Mouse (Mus musculus): ENCODE results near the gene Atp6v0e2.
A peak's percentile ranks its signal among the peaks of the same experiment; 100 is the strongest.

The Atp6v0e2 gene

GRCm38 (mm10) chr6:48538841-48539737, 1.7 kb downstream of the Atp6v0e2 start:
- peak; percentile 77 to 92 for DNase-seq (ENCODE audit: inconsistent age in 2 of 2, low spot score in 1 of 2)

- DNase-seq (ENCODE audit: inconsistent age in 2 of 2, low spot score in 1 of 2) = peak; percentile 39 to 59
Measured at GRCm38 (mm10) chr6:48539860-48540259, 2.4 kb downstream of the Atp6v0e2 start.

DNA sequence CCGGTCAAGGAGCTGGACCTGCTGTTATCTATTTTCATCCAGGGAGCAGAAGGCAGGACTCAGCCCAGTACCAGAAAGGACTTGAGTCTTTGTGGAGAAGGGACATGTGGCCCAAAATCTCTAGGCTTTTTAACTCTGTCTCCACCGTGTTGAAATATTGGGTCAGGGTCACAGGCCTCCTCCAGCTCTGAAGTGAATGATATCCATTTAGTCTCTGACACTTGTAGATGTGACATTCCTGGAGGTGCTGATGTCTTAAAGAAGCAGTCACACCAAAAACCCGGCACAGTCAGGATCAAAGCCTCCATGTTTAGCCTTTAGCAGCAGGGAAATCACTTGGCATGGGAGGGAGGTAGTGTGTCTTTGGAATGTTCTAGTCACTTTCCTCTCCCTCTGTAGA, 3.3 kb downstream of the Atp6v0e2 start:
- DNase-seq (ENCODE audit: inconsistent age in 2 of 2, low spot score in 1 of 2) = peak in 1 of 2 experiments; percentile 46

DNA sequence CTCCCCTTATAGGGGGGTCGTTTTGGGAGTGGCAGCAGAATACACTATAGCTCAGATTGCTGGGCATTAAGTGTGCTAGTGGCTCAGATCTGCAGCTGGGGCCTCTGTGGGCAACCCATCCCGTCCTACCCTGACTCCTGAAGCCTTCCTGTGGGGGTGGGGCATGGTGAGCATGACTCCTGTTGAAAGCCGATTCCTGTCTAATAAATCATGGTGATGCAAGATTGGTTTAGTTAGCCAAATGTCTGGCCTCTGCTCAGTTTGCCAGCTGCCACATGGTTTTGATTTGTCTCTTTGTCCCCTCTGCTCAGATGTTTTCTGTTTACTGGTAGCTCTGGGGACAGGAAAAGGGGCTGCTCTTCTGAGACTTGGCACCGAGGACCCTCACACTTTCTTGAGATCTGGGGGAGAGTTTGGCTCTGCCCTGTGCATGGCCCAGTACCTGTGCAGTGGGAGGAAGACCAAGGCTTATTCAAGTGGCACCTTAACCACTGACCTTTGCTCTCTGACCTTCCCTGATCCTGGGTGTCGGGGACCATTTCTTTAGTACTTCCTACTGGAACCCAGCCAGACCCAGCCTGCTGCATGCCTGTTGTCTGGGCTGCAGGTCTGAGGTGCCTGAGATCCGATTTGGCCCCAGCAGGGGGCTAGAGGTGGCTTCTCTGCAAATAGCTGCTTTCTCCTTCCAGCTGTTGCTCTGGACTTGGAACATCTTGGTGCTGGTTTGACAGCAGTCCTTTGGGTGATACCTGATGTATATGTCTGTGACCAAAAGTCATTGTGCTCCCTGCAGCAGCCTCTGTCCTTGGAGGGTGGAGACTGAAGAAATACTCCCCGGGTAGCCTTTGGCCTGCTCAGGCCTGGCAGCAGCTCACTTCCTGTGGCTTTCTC, 4.4 kb downstream of the Atp6v0e2 start:
- DNase-seq (ENCODE audit: inconsistent age in 2 of 2, low spot score in 1 of 2) = peak; percentile 85 to 95

DNA sequence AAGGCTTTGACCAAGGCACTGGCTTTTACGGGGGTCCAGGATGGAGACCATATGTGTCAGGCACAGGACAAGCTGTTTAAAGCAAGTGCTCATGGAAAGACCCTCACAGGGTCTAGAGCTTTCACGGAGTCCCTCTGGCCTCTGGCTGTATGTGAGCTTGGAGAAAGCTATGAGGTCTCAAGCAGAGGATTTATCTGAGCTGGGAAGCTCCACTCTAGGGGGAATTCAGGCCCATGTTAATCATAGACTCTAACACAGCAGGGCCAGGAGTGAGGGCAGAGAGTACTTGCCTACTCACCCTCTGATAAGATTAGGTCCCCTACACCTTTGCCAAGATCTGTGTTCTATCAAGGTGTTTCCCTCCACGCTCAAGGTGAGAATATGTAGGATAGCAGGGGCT, 5.2 kb downstream of the Atp6v0e2 start:
- DNase-seq (ENCODE audit: inconsistent age in 2 of 2, low spot score in 1 of 2) = no peak

GRCm38 (mm10) chr6:48545251-48545650, 7.8 kb downstream of the Atp6v0e2 start:
- DNase-seq (ENCODE audit: inconsistent age in 2 of 2, low spot score in 1 of 2) = no peak

DNA sequence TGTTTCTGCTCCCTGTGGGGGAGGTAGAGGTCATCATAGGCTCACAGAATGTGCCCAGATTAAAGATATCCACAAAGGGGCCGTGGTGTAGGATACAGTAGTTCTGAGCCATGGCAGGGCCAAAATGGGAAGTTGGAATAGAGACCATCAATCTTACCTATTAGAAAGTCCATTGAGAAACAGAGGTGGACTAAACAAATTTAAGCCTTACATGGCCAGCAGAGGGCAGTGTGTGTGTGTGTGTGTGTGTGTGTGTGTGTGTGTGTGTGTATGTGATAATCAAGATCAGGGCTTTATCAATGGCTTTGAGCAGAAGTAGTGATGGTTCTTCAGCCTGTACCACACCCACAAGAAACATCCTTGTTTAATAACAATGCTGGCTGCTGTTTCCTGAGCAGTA, 8.9 kb downstream of the Atp6v0e2 start:
- DNase-seq (ENCODE audit: inconsistent age in 2 of 2, low spot score in 1 of 2) = peak; percentile 9 to 78

DNA sequence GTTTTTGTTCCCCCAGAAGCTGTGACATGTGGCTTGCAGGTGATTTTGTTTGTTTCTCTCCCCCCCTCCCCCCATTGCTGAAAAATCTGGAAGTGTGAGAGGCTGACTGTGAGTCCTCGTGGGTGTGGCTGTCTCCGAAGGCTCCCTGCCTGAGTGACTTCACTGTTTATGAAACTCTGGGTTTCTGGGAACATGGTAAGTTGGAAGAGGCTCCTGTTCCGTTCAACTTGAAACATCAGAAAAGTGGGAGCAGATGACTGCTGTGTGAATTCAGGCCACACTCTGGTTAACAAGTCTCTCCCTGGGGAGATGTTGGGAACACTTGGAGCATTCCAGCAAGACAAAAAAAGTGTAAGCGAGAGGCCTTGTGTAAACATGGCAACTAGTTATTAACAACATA, 9.4 kb downstream of the Atp6v0e2 start:
- DNase-seq (ENCODE audit: inconsistent age in 2 of 2, low spot score in 1 of 2) = peak; percentile 6 to 45

GRCm38 (mm10) chr6:48548314-48548713, 10.9 kb downstream of the Atp6v0e2 start:
- DNase-seq (ENCODE audit: inconsistent age in 2 of 2, low spot score in 1 of 2) = no peak

DNA sequence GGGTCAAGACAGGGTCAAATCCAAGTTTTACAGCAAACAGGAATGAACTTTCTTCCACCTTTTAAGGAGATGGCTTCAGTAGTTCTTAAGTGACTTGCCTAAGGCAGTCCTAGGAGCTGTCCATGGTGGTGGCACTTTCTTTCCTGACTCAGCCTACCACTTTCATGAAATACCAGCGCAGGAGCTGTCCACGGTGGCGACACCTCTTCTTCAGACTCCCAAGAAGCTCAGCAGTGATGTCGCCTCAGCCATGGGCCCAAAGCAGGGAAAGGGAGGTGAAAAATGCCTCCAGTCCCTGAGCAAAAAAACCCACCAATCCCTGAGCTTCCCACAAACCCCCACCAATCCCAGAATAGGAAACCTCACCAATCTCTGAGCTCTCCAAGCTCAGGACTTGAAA, 15.5 kb downstream of the Atp6v0e2 start:
- DNase-seq (ENCODE audit: inconsistent age in 2 of 2, low spot score in 1 of 2) = peak; percentile 30 to 70

DNA sequence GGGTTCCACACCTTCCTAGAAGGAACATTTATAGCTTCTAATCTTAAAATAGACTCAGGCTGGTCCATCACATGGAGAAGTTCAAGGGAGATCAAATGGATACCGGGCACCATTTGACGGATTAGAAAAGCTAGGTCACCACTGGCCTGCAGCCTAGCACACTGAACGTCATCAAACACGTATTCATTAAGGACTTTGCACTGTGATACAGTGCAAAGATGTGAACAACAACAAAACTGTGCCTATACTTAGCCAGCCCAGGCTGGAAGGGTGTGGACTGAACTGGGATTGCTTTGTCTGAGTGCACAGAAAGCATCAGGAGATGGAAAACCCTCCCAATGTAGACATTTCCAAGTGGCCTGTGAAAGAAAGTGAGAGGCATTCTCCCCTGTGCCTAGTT, 16.4 kb downstream of the Atp6v0e2 start:
- DNase-seq (ENCODE audit: inconsistent age in 2 of 2, low spot score in 1 of 2) = peak in 1 of 2 experiments; percentile 34

DNA sequence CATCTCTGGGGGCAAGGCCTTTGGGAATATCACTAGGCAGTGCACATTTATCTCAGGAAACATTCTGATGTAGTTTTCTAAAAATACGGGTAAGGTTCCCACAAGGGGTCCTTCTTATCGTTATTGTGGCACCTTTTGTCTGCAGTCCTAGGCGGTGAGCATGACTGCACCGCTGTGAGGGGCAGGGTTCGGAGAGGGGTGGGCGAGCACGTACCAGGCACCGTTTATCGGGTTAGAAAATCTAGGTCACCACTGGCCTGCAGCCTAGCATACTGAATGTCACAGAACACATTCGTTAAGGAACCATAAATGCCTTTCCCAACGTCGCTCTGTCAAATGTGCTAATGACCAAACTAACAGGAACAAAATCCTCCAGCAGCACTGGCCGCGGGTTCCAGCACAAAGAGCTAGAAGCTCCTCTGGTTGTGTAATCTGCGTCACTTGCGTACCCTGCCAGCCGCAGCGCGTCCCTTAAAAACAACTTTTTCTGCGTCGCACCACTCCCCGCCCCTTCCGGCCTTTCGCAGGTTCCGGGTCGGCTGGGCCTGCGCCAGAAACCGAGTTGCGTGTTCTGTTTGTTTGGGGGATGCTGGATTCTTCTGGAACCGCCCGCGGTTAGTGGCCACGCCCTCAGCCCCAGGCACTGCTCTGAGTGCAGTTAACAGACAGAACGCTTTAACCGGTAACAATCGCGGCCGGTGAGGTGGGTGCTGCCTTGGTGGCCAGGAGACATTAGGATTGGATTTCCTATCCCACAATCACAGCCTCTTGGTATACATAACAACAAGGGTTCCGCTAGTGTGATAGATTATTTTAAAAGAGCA, 17.1 kb downstream of the Atp6v0e2 start, which contains the start of gene Lrrc61:
Gene Lrrc61, plus strand, starts transcription at position 517 of the 824 bp plus-strand sequence.
- DNase-seq (ENCODE audit: inconsistent age in 2 of 2, low spot score in 1 of 2) = peak; percentile 98 to 99

DNA sequence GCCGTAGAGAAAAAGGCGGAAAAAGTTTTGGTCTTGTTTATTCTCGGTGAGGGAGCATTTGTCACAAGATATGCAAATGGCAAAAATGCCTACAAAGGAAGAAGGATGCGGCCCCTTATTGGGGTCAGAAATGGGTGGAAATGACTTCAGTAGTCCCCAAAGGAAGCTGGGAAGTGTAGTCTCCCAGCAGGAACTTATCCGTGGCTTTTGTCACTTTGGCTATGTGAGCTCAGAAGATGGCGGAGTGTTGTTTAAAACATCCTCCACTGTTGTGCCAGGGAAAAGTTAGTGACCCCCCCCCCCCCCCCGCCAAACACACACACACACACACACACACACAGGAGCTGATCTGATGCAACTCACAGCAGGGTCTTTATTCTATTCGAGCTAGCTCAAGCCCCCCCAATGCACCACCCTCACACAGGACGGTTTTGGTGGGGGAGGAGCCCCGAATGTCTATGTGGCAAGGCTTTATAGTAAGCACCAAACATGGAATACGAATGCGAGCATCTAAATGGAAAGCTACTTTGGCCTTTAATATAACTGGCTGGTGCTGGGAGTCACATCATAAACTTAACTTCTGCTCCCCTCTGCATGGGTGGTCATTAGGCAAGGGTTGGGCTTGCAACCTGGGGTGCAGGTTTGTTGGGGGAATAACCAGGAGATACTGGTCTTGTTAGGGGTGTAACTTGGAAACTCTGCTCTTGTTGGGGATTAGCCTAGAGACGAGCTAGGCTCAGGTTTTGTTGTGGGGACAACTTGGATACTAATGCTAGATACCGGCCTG, 17.9 kb downstream of the Atp6v0e2 start:
- peak; percentile 65 to 71 for DNase-seq (ENCODE audit: inconsistent age in 2 of 2, low spot score in 1 of 2)

DNA sequence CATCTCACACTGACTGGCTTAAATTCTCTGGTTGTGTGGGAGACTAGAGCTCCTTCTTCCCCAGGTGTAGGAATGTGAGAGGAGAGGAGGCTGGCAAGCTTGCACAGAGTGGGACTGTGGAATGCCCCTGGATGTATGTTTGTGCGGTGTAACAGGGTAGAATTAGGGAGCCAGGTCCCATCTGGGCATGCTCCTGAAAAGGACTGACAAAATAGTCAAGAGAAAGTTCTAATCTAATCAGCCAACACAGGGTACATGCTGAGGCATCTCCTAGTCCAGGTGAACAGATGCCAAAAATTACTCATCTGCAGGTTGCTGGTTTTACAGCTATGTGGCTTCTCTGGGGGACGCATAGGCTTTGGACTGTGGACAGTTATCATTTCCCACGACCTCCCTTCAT, 18.5 kb downstream of the Atp6v0e2 start:
- peak; percentile 18 to 41 for DNase-seq (ENCODE audit: inconsistent age in 2 of 2, low spot score in 1 of 2)

- no peak for DNase-seq (ENCODE audit: inconsistent age in 2 of 2, low spot score in 1 of 2)
Measured at GRCm38 (mm10) chr6:48565693-48566310, 28.4 kb downstream of the Atp6v0e2 start.

DNA sequence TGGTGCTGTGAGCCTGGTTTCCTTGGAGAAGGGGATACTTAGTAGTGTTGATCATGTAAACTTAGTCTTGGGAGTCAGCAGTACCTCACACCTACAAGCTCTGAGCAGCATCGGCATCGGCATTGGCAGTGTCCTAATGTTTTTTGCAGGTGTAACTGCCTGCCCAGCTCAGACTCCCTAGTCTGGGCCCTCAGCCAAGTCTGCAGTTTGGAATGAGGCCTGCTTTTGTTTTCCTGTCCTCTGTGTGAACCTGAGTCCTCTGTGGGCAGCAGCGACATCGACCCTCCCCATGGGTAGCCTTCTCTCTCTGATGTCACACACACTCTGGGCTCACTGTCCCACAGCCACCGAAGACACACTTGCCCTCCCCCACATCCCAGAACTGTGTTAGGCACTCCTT, 28.9 kb downstream of the Atp6v0e2 start:
- peak; percentile 58 to 77 for DNase-seq (ENCODE audit: inconsistent age in 2 of 2, low spot score in 1 of 2)

DNA sequence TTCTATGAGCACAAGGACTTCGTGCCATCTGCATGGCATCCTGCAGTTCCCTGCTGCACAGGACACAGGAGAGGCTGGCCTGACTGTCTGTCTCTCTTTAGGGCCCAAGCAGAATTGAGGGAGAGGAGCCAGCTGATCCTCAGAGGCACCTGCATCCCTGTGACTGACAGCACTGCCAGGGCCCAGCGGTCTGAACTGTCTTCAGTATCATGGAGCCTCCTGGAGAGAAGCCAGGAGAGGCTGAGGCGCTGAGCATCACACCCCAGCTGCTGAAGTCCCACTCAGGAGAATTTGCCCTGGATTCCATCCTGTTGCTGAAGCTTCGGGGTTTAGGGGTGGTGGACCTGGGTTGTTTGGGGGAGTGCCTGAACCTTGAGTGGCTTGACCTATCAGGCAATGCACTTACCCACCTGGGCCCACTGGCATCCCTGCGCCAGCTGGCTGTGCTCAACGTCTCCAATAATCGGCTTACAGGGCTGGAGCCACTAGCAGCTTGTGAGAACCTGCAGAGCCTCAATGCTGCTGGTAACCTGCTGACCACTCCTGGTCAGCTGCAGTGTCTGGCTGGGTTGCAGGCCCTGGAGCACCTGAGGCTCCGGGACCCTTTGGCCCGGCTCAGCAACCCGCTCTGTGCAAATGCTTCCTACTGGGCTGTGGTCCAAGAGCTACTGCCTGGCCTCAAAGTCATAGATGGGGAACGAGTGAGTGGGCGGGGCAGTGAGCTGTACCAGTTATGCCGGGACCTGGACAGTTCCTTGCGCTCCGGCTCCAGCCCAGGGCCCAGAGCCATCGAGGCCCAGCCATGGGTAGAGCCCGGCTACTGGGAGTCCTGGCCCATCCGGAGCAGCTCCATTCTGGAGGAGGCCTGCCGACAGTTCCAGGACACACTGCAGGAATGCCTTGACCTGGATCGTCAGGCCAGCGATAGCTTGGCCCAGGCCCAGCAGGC, 30.9 kb downstream of the Atp6v0e2 start:
- DNase-seq (ENCODE audit: inconsistent age in 2 of 2, low spot score in 1 of 2) = peak; percentile 76 to 89

DNA sequence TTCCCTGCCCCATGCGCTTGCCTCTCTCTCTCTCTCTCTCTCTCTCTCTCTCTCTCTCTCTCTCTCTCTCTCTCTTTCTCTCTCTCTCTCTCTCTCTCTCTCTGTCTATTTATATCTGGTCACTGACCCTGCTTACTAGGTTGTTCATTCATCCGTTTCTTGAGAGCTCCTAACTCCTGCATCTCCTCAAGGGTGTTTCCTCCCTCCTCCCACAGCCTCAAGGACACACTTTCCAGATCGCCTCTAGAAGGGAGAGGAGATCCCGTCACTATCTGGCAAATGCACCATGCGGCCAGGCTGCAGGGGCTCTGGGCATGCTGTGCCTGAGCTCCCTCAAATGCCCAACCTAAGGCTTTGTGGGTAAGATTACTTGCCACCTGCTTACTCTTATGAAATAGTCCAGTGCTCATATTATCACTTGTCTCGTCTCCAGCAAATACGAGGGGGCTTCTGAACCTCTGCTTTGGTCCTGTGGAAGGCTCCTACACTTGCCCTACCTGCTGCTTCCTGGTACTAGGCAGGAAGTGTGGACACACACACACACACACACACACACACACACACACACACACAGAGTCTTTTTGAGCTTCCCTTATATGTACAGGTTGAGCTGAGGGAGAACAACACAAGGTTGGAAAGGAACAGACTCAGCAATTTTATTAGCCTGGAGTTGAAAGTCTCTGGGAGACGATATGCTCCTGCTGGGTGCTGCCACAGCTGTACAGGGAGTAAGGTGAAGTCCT, 31.8 kb downstream of the Atp6v0e2 start:
- peak in 1 of 2 experiments; percentile 63 for DNase-seq (ENCODE audit: inconsistent age in 2 of 2, low spot score in 1 of 2)

Measured in adrenal gland, adult (tissue).